Mouse (Mus musculus) stomach, embryonic 14.5 days (tissue): ENCODE results near the gene Lrp8. TPM values are rescaled to one million over a fixed set of nuclear protein-coding genes. Genes with fewer than 3 reads are reported as not detected.

Experiments used
- ATAC-seq: fragments of 200-750 bp; cut with Nextera tagmentation; 2 replicates; pipeline ENCODE4 v1.8.0; 2017; ENCODE audit warnings: low read depth, moderate TSS enrichment; ENCODE audit not compliant: insufficient number of reproducible peaks, insufficient read depth, low FRiP score
- H3K27ac ChIP-seq: fragments of 300-500 bp; sonication (generic); 2 replicates; pipeline ENCODE4 v1.5.1; 2014; ENCODE audit warnings: mild to moderate bottlenecking, low read length, moderate library complexity, mixed read lengths
- H3K27me3 ChIP-seq: fragments of 300-500 bp; sonication (generic); 2 replicates; pipeline ENCODE4 v1.6.1; 2014; ENCODE audit warnings: low read length, control low read depth, mixed read lengths; ENCODE audit not compliant: control insufficient read depth, insufficient read depth
- H3K36me3 ChIP-seq: fragments of 300-500 bp; sonication (generic); 2 replicates; pipeline ENCODE4 v1.6.1; 2014; ENCODE audit warnings: mild to moderate bottlenecking, control low read depth, low read length, moderate library complexity, mixed read lengths; ENCODE audit not compliant: control insufficient read depth, insufficient read depth
- H3K4me1 ChIP-seq: fragments of 300-500 bp; sonication (generic); 2 replicates; pipeline ENCODE4 v1.6.1; 2014; ENCODE audit warnings: low read length, control low read depth, mixed read lengths; ENCODE audit not compliant: control insufficient read depth, insufficient read depth
- H3K4me2 ChIP-seq: fragments of 300-500 bp; sonication (generic); replicated peaks from 2 replicates; pipeline ENCODE4 v1.6.1; 2014; ENCODE audit warnings: low read depth, low read length, control low read depth
- H3K4me3 ChIP-seq: fragments of 300-500 bp; sonication (generic); 2 replicates; pipeline ENCODE4 v1.5.1; 2014; ENCODE audit warnings: low read depth, low read length, control low read depth
- H3K9ac ChIP-seq: fragments of 300-500 bp; sonication (generic); replicated peaks from 2 replicates; pipeline ENCODE4 v1.6.1; 2014; ENCODE audit warnings: low read depth, mild to moderate bottlenecking, control low read depth, low read length, moderate library complexity, mixed read lengths
- H3K9me3 ChIP-seq: fragments of 300-500 bp; sonication (generic); 2 replicates; pipeline ENCODE4 v1.6.1; 2016; ENCODE audit warnings: low read depth, low read length, control low read depth; ENCODE audit not compliant: control insufficient read depth
- WGBS: fragments of 180-500 bp; shearing (Covaris S2); extraction: QIAGEN DNeasy Blood & Tissue Kit; methylation state at CpG from one replicate; pipeline ENCODE4 v1.1.7; 2014; 5-methylcytosine and 5-hydroxymethylcytosine counted together
- polyA plus RNA-seq: library from polyadenylated mRNA; unstranded; fragments of >200 nt; fragmentation: Nextera tagmentation; extraction: Ambion mirVana; gene quantifications from 2 replicates; pipeline ENCODE4 v1.2.1, GENCODE M21; 2014

Lrp8 gene
- polyA plus RNA-seq, 1 experiment from 2014 or later = 1.6 TPM

DNA sequence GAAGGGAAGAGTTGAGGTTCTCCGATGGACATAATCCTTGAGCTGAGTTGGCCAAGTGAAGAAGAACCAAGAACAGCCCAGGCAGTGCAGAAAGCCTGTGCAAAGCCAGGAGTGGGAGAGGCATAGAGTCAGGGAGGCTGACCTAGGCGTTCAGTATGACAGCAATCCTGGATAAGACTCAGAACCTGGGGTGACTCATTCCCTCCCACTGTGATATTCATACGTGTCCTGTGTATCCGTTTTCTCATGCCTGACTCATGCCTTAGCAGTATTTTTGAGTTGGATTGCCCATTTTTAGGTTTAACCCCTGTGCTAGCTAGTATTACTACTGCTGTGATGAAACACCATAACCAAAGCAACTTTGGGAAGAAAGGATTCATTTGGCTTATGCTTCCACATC lies 62.8 kb downstream of the Lrp8 start:
- ATAC-seq = no peak
- no peak overlapping the region for H3K4me3 ChIP-seq
- H3K9ac ChIP-seq = no peak overlapping the region
- H3K36me3 ChIP-seq = no peaks in the 10 kb centered on the region
- no peaks in the 10 kb centered on the region for H3K27me3 ChIP-seq
- H3K9me3 ChIP-seq = no peaks in the 10 kb centered on the region
- no peak overlapping the region for H3K4me2 ChIP-seq
- H3K27ac ChIP-seq = no peak overlapping the region
- no peaks in the 10 kb centered on the region for H3K4me1 ChIP-seq
- 81% methylated on average over 4 of the region's 4 CpGs for WGBS

DNA sequence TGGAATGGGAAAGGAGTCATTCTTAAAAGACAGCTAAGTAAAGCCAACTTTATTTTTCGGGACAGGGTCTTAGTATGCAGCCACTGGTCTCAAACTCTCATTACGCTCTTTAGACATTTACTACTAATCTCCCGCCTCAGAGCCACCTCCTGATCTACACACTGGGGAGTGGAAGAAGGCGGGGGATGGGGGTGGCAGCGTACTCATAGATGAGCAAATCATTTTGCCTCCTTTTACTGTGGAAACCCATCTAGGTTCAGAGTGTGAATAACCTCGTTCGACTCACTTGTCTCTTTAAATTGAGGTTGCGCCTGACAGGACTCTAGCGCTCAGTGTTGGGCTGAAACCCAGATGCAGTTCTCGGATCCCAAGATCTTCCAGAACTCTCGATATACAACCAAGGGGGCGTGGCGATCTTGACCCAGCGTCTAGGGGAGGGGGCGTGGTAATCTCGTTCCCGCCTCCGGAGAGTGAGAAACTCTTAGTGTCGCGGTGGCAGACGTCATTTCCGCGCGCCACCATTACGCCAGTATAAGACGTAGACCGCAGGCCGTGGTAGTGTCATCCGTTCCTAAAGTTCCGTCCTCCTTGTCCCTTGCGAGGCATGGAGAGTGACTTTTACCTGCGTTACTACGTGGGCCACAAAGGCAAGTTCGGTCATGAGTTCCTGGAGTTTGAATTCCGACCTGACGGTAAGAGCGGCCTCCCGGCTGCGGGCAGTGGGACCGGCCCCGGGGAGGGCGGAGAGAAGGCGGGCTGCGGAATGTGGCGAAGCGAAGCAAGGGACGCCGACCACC lies 77.4 kb downstream of the Lrp8 start, which contains the start of gene Magoh:
TSS of gene Magoh (plus strand) at position 502 of the 797 bp plus-strand sequence.
- Histone ChIP-seq H3K27me3 (no peaks in the 10 kb centered on the region), H3K9me3 (no peaks in the 10 kb centered on the region), H3K9ac (peak within 1 kb of the TSS; percentile 64), H3K4me3 (peak within 1 kb of the TSS; percentile 84), H3K4me2 (peak within 1 kb of the TSS; percentile 90), H3K36me3 (peaks cover 28% of the 10 kb centered on the region), H3K4me1 (peaks cover 10% of the 10 kb centered on the region; the same call in 1 of the 2 replicates), H3K27ac (peak within 1 kb of the TSS; percentile 68)
- ATAC-seq = peak; percentile 95
- 3% methylated on average over 48 of the region's 48 CpGs for WGBS

DNA sequence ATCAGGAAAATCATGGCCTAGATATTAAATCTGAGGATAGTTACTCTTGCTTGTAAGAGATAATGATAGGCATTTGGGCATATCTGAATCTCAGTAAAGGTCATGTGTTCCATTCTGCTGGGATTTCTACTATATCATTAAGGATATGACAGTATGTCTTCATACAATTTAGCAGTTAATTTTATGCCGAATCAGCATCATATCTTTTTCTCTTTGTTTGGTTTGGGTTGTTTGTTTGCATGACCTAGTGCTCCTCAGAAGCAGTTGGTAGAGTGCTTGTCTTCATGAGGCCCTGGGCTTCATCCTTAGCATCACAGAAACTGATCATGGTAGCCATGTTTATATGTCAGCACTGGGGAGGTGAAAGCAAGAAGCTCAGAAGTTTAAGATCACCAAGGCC lies 79.6 kb downstream of the Lrp8 start:
- H3K36me3 ChIP-seq = peaks cover 49% of the 10 kb centered on the region
- WGBS = 95% methylated on average over 1 of the region's 1 CpGs
- H3K4me3 ChIP-seq = no peak overlapping the region

DNA sequence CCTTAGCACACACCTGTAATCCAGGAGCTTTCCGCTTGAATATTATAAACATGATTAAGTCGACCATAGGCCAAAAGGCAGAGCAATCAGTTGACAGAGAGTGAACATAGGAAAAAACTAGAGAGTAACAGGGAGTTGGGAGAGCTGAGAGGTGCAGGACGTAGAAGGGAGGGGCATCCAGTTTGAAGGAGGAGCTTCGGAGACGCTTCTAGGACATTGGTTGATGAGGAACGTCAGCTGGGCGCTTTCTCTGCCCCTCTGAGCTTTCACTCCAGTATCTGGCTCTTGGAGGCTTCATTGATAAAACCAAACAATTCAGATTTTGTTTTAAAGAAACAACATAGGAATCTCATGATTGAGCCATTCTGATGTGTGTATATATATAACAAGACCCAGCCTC lies 84.3 kb downstream of the Lrp8 start:
- no peak overlapping the region for H3K27ac ChIP-seq
- ATAC-seq = no peak
- H3K27me3 ChIP-seq = no peaks in the 10 kb centered on the region
- peaks cover 54% of the 10 kb centered on the region for H3K36me3 ChIP-seq
- H3K4me3 ChIP-seq = no peak overlapping the region
- 81% methylated on average over 7 of the region's 7 CpGs for WGBS
- H3K4me1 ChIP-seq = 0 out of 2 replicates have a peak, but pooled peaks cover 5% of the 10 kb centered on the region
- H3K4me2 ChIP-seq = no peak overlapping the region
- no peaks in the 10 kb centered on the region for H3K9me3 ChIP-seq
- no peak overlapping the region for H3K9ac ChIP-seq

More for the DNA sequence above, 79.6 kb downstream of the Lrp8 start:
- Histone ChIP-seq H3K9me3 (no peaks in the 10 kb centered on the region), H3K4me1 (peaks cover 10% of the 10 kb centered on the region; the same call in 1 of the 2 replicates), H3K27me3 (no peaks in the 10 kb centered on the region), H3K9ac (no peak overlapping the region), H3K4me2 (no peak overlapping the region), H3K27ac (no peak overlapping the region)
- ATAC-seq = no peak

DNA sequence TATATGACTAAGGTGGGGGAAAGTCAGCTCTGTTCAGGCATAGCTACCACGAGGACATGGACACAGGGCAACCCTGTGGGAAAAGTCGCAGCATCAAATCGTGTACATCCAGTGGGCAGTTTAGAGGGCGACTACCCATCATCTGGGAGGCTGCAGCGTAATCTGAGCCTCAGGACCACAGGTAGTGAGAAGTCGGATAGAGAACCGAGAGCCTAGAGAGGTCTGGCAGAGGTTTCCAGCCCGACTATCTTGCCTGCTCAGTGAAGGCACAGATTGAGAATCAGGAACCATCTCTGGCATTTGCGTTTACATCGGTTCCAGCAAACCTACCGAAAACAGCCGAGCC lies 87.3 kb downstream of the Lrp8 start:
- Histone ChIP-seq H3K9me3 (no peaks in the 10 kb centered on the region), H3K4me3 (peak overlapping the region; percentile 50), H3K27me3 (no peaks in the 10 kb centered on the region), H3K27ac (peak overlapping the region; percentile 89), H3K4me2 (peak overlapping the region; percentile 87), H3K4me1 (0 out of 2 replicates have a peak, but pooled peaks cover 5% of the 10 kb centered on the region), H3K9ac (peak overlapping the region; percentile 43), H3K36me3 (peaks cover 43% of the 10 kb centered on the region)
- 2% methylated on average over 12 of the region's 12 CpGs for WGBS
- peak; percentile 11; the same call in 1 of the 2 replicates for ATAC-seq

DNA sequence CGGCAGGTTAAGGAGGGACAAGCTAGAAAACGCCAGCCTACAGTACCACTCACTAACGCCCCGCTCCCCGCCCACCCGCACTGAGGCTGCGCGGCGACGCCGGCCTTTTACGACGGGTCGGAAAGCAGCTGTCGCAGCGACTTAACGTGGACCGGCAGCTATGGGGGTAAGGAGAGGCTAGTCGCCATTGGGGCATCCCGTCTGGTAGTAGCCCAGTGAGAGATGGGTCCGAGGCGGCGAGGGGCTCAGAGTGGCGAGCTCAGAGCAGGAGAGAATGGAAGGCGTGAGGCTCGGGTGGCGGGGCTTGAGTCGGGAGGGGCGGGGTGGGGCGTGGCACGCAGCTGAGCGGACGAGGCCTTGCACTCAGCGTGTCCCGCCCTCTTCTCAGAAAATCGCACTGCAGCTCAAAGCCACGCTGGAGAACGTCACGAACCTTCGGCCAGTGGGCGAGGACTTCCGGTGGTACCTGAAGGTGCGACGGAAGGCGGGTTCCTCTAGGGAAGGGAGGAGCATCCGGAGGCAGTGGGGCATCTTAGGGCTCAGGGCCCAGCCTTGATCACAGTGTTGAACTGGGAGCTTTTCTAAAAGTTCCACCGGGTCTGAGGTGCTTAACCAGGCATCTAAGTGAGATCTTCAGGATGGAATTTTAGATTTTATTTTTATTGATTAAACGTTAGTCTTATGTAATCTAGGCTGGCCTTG lies 87.8 kb downstream of the Lrp8 start, which contains the start of gene 0610037L13Rik:
TSS of gene 0610037L13Rik (plus strand) at position 83 of the 702 bp plus-strand sequence.
- WGBS = under 1% methylated on average over 44 of the region's 48 CpGs
- Histone ChIP-seq H3K9me3 (no peaks in the 10 kb centered on the region), H3K9ac (peak within 1 kb of the TSS; percentile 43), H3K27ac (peak within 1 kb of the TSS; percentile 89), H3K4me2 (peak within 1 kb of the TSS; percentile 87), H3K27me3 (no peaks in the 10 kb centered on the region), H3K4me3 (peak within 1 kb of the TSS; percentile 50), H3K36me3 (peaks cover 41% of the 10 kb centered on the region), H3K4me1 (0 out of 2 replicates have a peak, but pooled peaks cover 5% of the 10 kb centered on the region)
- peak; percentile 95 for ATAC-seq

DNA sequence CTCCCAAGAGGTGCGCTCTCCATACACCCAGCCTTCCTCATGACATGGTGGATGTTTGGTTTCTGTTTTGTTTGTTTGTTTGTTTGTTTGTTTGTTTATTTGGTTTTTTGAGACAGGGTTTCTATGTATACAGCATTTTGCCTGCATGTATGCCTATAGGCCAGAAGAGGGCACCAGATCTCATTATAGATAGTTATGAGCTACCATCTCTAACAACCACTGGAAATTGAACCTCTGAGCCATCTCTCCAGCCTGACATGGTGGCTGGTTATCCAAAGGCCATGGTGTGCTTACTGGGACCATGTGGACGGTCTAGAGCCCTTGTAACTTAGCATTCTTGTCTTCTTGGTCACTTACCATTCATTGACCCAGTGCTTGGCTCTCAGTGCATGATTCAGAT lies 90.6 kb downstream of the Lrp8 start:
- no peak overlapping the region for H3K4me2 ChIP-seq
- peaks cover 39% of the 10 kb centered on the region for H3K36me3 ChIP-seq
- no peak overlapping the region for H3K4me3 ChIP-seq
- H3K9ac ChIP-seq = no peak overlapping the region
- 0 out of 2 replicates have a peak, but pooled peaks cover 5% of the 10 kb centered on the region for H3K4me1 ChIP-seq
- H3K27me3 ChIP-seq = no peaks in the 10 kb centered on the region
- H3K9me3 ChIP-seq = no peaks in the 10 kb centered on the region
- 83% methylated on average over 2 of the region's 2 CpGs for WGBS
- ATAC-seq = no peak
- H3K27ac ChIP-seq = no peak overlapping the region

DNA sequence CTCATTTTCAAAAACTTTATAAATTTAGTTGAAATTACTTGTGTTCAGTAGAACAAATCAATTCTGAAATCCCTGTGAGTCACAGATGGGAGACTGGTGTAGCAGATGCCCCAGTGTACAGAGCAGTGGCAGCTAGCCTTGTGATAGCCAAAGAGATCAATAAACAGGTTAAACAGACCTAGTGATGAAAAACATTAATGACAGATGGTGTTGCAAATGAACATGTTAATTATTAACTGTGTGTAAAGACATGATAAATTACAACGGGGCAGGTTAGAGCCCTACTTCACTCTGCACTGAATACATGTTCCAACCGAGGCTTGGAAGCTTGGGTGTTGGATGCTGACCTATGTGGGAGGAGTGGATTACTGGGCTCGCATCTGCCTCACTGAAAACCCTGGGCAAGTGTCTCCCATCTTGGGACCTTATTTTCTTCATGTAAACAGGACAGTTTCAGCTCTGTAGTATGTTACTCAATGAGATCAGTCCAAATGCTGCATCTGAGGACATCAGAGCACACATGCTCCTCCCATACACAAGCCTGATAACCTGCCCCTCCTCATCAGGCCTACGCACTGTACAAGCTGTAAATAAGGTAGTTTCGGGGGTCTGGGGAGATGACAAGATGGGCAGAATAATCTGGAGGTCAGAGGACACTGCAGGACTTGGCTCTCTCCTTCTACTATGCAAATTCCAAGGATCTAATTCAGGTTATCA lies 97.3 kb downstream of the Lrp8 start:
- Histone ChIP-seq H3K4me3 (no peak overlapping the region), H3K36me3 (peaks cover 39% of the 10 kb centered on the region), H3K4me1 (no peaks in the 10 kb centered on the region), H3K27ac (no peak overlapping the region), H3K4me2 (no peak overlapping the region), H3K9ac (no peak overlapping the region), H3K27me3 (no peaks in the 10 kb centered on the region), H3K9me3 (no peaks in the 10 kb centered on the region)
- peak; percentile 51; the same call in 1 of the 2 replicates for ATAC-seq
- 69% methylated on average over 5 of the region's 5 CpGs for WGBS
